Mouse (Mus musculus): Measurements from ENCODE around the gene Cnot3.
"Not testable (repeated sequence)": the region's sequence is repeated elsewhere in the genome, so short reads cannot be mapped to it uniquely, and the experiment has no call there.

Gene Cnot3

GRCm38 (mm10) chr7:3644672-3645487 lies at the start of gene Cnot3:
Cnot3 (plus strand) TSS chr7:3645268.
- peak; percentile 99 for DNase-seq (ENCODE audit: low spot score)

DNA sequence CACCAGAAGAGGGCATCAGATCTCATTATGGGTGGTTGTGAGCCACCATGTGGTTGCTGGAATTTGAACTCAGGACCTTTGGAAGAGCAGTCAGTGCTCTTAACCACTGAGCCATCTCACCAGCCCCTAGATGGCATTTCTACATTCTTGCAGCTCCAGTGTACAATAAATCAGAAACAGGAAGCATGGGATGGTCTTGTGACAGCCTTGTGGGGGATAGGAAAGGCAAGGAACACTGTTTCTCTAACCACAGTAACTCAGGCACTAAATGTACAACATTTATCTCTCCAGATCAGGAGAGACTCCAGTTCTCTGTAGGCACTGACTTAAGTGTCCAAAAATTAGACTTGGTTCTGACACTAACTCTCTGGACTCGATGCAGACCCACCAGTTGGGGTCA lies 47.3 kb upstream of the Cnot3 start:
- DNase-seq (ENCODE audit: low spot score): not testable (repeated sequence)

GRCm38 (mm10) chr7:3601119-3601518 lies 43.9 kb upstream of the Cnot3 start:
- DNase-seq (ENCODE audit: low spot score): peak; percentile 45

- DNase-seq (ENCODE audit: low spot score): no peak
Observed at GRCm38 (mm10) chr7:3606798-3607197, 38.3 kb upstream of the Cnot3 start.

- no peak for DNase-seq (ENCODE audit: low spot score)
Observed at GRCm38 (mm10) chr7:3607391-3607790, 37.7 kb upstream of the Cnot3 start.

- DNase-seq (ENCODE audit: low spot score): no peak
Observed at GRCm38 (mm10) chr7:3608668-3609067, 36.4 kb upstream of the Cnot3 start.

DNA sequence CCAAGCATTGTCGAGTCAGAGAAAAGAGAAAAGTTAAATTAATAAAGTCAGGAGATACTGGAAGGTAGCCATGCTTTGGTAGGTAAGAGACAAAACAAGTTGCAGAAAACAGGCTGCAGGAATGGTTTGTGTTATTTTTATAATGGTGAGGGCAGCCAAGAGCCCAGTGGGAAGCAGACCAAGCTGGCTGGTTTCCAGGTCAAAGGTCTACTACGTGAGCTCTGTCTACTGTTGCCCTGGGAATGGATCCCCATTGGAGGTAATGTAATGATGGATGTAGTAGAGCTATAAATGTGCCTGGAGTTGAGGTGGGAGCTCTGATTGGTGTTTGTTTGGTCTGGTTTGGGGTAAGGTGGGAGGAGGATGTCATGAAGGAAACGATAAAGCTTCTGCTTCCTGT lies 36.0 kb upstream of the Cnot3 start:
- no peak for DNase-seq (ENCODE audit: low spot score)

- no peak for DNase-seq (ENCODE audit: low spot score)
Observed at GRCm38 (mm10) chr7:3610437-3610836, 34.6 kb upstream of the Cnot3 start.

DNA sequence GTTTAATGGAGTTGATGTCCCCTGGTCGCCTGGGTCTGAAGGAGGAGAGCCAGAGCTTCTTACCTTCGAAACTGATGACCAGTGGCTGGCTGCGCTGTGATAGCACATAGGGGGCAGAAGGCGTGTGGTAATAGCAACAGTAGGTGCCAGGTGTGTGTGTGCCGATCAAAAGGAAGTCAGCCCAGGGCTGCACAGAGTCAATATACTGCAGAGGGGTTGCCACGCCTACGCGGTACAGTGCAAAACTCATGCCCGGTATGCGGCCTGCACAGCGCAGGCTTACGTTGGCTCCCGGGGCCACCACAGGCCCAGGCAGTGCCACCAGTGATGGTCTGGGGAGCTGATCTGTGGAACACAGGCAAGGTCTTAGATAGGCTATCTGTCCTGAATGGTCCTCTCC lies 34.1 kb upstream of the Cnot3 start:
- DNase-seq (ENCODE audit: low spot score): no peak

DNA sequence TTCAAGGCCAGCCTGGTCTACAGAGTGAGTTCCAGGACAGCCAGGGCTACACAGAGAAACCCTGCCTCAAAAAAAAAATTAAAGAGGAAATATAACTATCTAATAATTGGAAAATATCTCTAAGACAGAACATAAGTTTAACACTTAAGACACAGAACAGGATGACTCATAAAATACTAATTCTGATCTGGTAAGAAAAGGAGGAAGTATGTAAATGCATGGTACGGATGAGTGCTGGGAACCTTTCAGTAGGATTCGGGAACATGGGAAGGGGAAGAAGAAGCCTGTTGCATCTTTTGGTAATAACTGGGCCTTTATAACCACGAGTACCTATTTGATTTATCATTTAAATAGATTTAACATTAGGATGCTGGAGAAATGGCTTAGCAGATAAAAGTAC lies 31.0 kb upstream of the Cnot3 start:
- DNase-seq (ENCODE audit: low spot score): no peak

DNA sequence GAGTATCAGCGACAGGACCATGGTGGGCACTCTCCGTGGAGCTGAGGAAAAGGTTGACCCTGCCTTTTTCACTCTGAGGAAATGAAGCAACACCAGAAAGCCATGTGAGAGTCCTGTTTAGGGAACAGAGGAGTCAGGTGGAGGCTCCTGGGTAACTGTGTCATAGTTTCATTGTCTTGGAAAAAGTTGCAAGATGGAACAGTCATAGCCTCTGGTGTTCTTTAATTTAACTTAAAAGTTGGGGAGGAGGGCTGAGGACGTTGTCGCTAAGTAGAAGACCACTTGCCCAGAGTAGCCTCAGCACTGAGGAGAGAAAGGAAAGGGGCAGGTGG lies 29.0 kb upstream of the Cnot3 start, which contains the start of gene Oscar:
Oscar (minus strand) TSS at position 101 of the 332 bp plus-strand sequence.
- DNase-seq (ENCODE audit: low spot score): no peak

DNA sequence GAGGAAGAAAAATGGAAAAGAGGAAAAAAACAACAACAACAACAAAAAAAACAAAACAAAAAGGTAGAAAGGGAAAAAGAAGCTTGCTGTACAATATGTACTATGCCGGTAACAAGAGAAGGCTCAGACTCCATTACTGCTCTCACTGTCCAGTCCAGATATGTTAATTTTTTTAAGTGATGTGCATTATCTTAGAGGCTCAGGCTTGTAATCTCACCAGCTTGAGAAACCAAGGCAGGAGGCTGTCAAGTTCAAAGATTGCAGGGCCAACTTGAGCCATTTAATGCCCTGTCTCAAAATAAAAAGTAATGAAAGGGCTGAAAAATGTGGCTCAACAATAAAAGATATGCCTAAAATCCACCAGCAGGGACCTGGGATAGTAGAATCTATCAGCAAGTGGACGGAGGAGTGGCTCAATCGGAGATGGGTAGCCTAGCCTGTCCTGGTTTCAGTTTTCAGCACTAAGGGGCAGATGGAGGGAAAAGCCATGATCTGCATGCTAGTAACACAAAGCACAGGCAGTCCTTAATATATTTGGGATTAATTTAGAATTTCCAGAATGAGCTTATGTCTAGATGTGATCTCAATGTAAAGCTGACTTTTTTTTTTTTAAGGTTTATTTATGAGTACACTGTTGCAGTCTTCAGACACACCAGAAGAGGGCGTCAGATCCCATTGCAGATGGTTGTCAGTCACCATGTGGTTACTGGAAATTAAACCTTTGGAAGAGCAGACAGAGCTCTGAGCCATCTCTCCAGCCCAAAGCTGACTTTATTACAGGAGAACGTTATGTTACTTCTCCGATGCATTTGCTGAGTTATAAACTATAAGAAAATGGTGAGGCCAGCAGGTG lies 28.5 kb upstream of the Cnot3 start:
- no peak for DNase-seq (ENCODE audit: low spot score)

GRCm38 (mm10) chr7:3617242-3617995 lies 27.6 kb upstream of the Cnot3 start, which contains the start of gene Ndufa3:
Ndufa3 (plus strand) TSS chr7:3617373.
- peak; percentile 79 for DNase-seq (ENCODE audit: low spot score)

DNA sequence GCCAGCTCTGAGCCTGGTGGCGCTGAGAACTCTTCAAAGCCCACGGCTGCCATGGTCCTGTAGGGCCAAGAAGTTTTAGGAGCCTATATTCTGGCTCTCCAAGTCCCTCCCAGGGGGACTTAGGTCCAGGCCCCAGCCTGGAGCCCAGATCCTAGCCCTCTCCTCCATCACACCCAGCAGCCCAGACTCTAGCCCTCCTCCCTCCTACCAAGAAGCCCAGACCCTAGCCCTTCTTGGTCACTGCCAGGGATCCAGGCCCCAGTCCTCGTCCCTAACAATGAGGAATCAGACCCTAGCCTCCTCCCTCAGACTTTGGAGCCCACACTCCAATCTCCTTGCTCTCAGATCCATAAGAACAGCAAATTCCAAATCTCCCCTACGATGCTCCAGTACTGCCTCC lies 16.0 kb upstream of the Cnot3 start:
- no peak for DNase-seq (ENCODE audit: low spot score)

- peak; percentile 90 for DNase-seq (ENCODE audit: low spot score)
Observed at GRCm38 (mm10) chr7:3629543-3630477, 15.3 kb upstream of the Cnot3 start, which contains the start of the genes Tfpt and Prpf31. Tfpt (minus strand) TSS chr7:3629929. Prpf31 (plus strand) TSS chr7:3629985.

DNA sequence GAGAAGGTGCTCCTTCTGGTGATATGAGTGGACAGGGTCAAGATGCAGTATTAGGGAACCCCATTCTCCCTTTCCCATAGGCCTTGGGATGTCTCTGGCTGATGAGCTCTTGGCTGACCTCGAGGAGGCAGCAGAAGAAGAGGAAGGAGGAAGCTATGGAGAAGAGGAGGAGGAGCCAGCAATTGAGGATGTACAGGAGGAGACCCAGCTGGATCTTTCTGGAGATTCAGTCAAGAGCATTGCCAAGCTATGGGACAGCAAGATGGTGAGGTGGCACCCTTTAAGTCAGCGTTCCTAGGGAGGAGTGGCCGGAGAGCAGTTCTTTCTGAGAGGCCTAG lies 14.6 kb upstream of the Cnot3 start:
- DNase-seq (ENCODE audit: low spot score): no peak

GRCm38 (mm10) chr7:3643412-3643811 lies 1.7 kb upstream of the Cnot3 start:
- DNase-seq (ENCODE audit: low spot score): no peak

GRCm38 (mm10) chr7:3643843-3644242 lies 1.2 kb upstream of the Cnot3 start:
- DNase-seq (ENCODE audit: low spot score): no peak

- no peak for DNase-seq (ENCODE audit: low spot score)
Observed at GRCm38 (mm10) chr7:3644348-3644671, 758 bp upstream of the Cnot3 start.

DNA sequence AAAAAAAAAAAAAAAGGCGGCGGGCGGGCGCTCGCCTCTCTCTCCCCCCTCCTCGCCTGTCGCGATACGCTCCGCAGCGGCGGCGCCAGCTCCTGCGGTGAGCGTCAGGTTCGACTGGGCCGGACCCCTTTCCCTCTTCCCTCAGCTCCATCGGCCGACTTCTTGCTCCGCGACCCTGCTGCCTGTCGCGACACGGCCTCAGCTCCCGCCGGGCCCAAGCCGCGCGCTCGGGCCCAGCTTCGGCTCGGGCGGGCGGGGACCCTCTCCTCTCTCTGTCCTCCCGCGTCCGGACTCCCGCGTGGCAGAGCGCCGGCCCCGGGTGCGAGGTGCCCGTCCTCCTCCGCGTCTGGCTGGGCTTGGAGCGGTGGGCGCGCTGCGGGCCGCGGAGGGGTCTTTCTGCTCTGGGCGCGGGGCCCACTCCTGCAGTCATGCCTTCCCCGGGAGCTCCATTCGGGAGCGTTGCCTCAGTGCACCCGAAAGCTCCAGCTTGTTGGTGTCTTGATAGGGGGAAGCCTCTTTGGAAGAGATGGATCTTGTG lies 489 bp downstream of the Cnot3 start:
- no peak for DNase-seq (ENCODE audit: low spot score)

- DNase-seq (ENCODE audit: low spot score): no peak
Observed at GRCm38 (mm10) chr7:3646188-3646587, 1.1 kb downstream of the Cnot3 start.

Measured in left cerebral cortex, adult 11 months (tissue).